Mouse (Mus musculus): ENCODE measurements around the gene Baz1b. TPM values are rescaled to one million over a fixed set of nuclear protein-coding genes. Genes with fewer than 3 reads are reported as not detected.

The Baz1b gene
- polyA plus RNA-seq, 1 experiment from 2014 or later = 37.0 TPM

- no peak overlapping the region for H3K9ac ChIP-seq
- DNase-seq (ENCODE audit: low spot score) (no peak), ATAC-seq (ENCODE audit: low FRiP score) (no peak)
- H3K9me3 ChIP-seq (ENCODE audit: control insufficient read depth, low read length) = no peaks in the 10 kb centered on the region
- H3K4me1 ChIP-seq (replicated peaks; ENCODE audit: control insufficient read depth, insufficient read depth, low read length) = no peaks in the 10 kb centered on the region
- H3K27ac ChIP-seq = no peak overlapping the region
- no peaks in the 10 kb centered on the region for H3K27me3 ChIP-seq (ENCODE audit: control insufficient read depth, insufficient read depth, low read length)
- peaks cover 64% of the 10 kb centered on the region for H3K36me3 ChIP-seq (replicated peaks; ENCODE audit: control insufficient read depth, insufficient read depth)
- 93% methylated on average over 4 of the region's 4 CpGs for WGBS
- H3K4me2 ChIP-seq (replicated peaks) = no peak overlapping the region
- no peak overlapping the region for H3K4me3 ChIP-seq (replicated peaks; ENCODE audit: low read length)
These were observed 25.8 kb upstream of the Baz1b start for GRCm38 (mm10) chr5:135161221-135161620.

- ATAC-seq (ENCODE audit: low FRiP score) (no peak), DNase-seq (ENCODE audit: low spot score) (no peak)
- Histone ChIP-seq H3K9me3 (ENCODE audit: control insufficient read depth, low read length) (no peaks in the 10 kb centered on the region), H3K4me1 (replicated peaks; ENCODE audit: control insufficient read depth, insufficient read depth, low read length) (no peaks in the 10 kb centered on the region), H3K9ac (no peak overlapping the region), H3K4me2 (replicated peaks) (no peak overlapping the region), H3K36me3 (replicated peaks; ENCODE audit: control insufficient read depth, insufficient read depth) (peaks cover 60% of the 10 kb centered on the region), H3K4me3 (replicated peaks; ENCODE audit: low read length) (no peak overlapping the region), H3K27ac (no peak overlapping the region), H3K27me3 (ENCODE audit: control insufficient read depth, insufficient read depth, low read length) (no peaks in the 10 kb centered on the region)
- WGBS = 88% methylated on average over 7 of the region's 7 CpGs
These were observed 25.4 kb upstream of the Baz1b start for GRCm38 (mm10) chr5:135161650-135162049.

- H3K36me3 ChIP-seq (replicated peaks; ENCODE audit: control insufficient read depth, insufficient read depth) = peaks cover 53% of the 10 kb centered on the region
- WGBS = 94% methylated on average over 8 of the region's 8 CpGs
- DNase-seq (ENCODE audit: low spot score) = no peak
These were observed 24.7 kb upstream of the Baz1b start for GRCm38 (mm10) chr5:135162361-135162760.

GRCm38 (mm10) chr5:135162821-135163220, 24.2 kb upstream of the Baz1b start:
- peaks cover 49% of the 10 kb centered on the region for H3K36me3 ChIP-seq (replicated peaks; ENCODE audit: control insufficient read depth, insufficient read depth)
- WGBS = 91% methylated on average over 6 of the region's 6 CpGs

More at GRCm38 (mm10) chr5:135162361-135162760, 24.7 kb upstream of the Baz1b start:
- Histone ChIP-seq H3K9ac (no peak overlapping the region), H3K4me3 (replicated peaks; ENCODE audit: low read length) (no peak overlapping the region), H3K27me3 (ENCODE audit: control insufficient read depth, insufficient read depth, low read length) (no peaks in the 10 kb centered on the region), H3K9me3 (ENCODE audit: control insufficient read depth, low read length) (no peaks in the 10 kb centered on the region), H3K4me2 (replicated peaks) (no peak overlapping the region), H3K4me1 (replicated peaks; ENCODE audit: control insufficient read depth, insufficient read depth, low read length) (no peaks in the 10 kb centered on the region), H3K27ac (no peak overlapping the region)
- ATAC-seq (ENCODE audit: low FRiP score) = no peak

GRCm38 (mm10) chr5:135166909-135167308, 20.2 kb upstream of the Baz1b start:
- Histone ChIP-seq H3K27ac (no peak overlapping the region), H3K4me1 (replicated peaks; ENCODE audit: control insufficient read depth, insufficient read depth, low read length) (peaks cover 8% of the 10 kb centered on the region), H3K9me3 (ENCODE audit: control insufficient read depth, low read length) (no peaks in the 10 kb centered on the region), H3K27me3 (ENCODE audit: control insufficient read depth, insufficient read depth, low read length) (no peaks in the 10 kb centered on the region), H3K4me3 (replicated peaks; ENCODE audit: low read length) (no peak overlapping the region), H3K36me3 (replicated peaks; ENCODE audit: control insufficient read depth, insufficient read depth) (peaks cover 22% of the 10 kb centered on the region), H3K9ac (no peak overlapping the region), H3K4me2 (replicated peaks) (no peak overlapping the region)
- DNase-seq (ENCODE audit: low spot score) (no peak), ATAC-seq (ENCODE audit: low FRiP score) (no peak)
- 93% methylated on average over 4 of the region's 4 CpGs for WGBS

More at GRCm38 (mm10) chr5:135162821-135163220, 24.2 kb upstream of the Baz1b start:
- ATAC-seq (ENCODE audit: low FRiP score) = no peak
- Histone ChIP-seq H3K27me3 (ENCODE audit: control insufficient read depth, insufficient read depth, low read length) (no peaks in the 10 kb centered on the region), H3K9me3 (ENCODE audit: control insufficient read depth, low read length) (no peaks in the 10 kb centered on the region), H3K4me3 (replicated peaks; ENCODE audit: low read length) (no peak overlapping the region), H3K4me1 (replicated peaks; ENCODE audit: control insufficient read depth, insufficient read depth, low read length) (no peaks in the 10 kb centered on the region), H3K9ac (no peak overlapping the region), H3K4me2 (replicated peaks) (no peak overlapping the region), H3K27ac (no peak overlapping the region)
- no peak for DNase-seq (ENCODE audit: low spot score)

- DNase-seq (ENCODE audit: low spot score) (no peak), ATAC-seq (ENCODE audit: low FRiP score) (no peak)
- H3K27ac ChIP-seq = peak overlapping the region; percentile 99; the same call in 1 of the 2 replicates
- H3K4me3 ChIP-seq (replicated peaks; ENCODE audit: low read length) = no peak overlapping the region
- H3K4me1 ChIP-seq (replicated peaks; ENCODE audit: control insufficient read depth, insufficient read depth, low read length) = peaks cover 8% of the 10 kb centered on the region
- H3K4me2 ChIP-seq (replicated peaks) = peak overlapping the region; percentile 93; the same call in 1 of the 2 replicates
- no peak overlapping the region for H3K9ac ChIP-seq
- H3K27me3 ChIP-seq (ENCODE audit: control insufficient read depth, insufficient read depth, low read length) = no peaks in the 10 kb centered on the region
- WGBS = 97% methylated on average over 4 of the region's 4 CpGs
- peaks cover 22% of the 10 kb centered on the region for H3K36me3 ChIP-seq (replicated peaks; ENCODE audit: control insufficient read depth, insufficient read depth)
- no peaks in the 10 kb centered on the region for H3K9me3 ChIP-seq (ENCODE audit: control insufficient read depth, low read length)
These were observed 19.6 kb upstream of the Baz1b start for GRCm38 (mm10) chr5:135167469-135167868.

GRCm38 (mm10) chr5:135168063-135169062, 18.7 kb upstream of the Baz1b start, which contains the start of gene Bcl7b:
Gene Bcl7b (plus strand): TSS chr5:135168283.
- 2% methylated on average over 88 of the region's 95 CpGs for WGBS
- H3K27me3 ChIP-seq (ENCODE audit: control insufficient read depth, insufficient read depth, low read length) = no peaks in the 10 kb centered on the region
- peak within 1 kb of the TSS; percentile 99 for H3K27ac ChIP-seq
- peak within 1 kb of the TSS; percentile 70 for H3K4me3 ChIP-seq (replicated peaks; ENCODE audit: low read length)
- peak within 1 kb of the TSS; percentile 86 for H3K9ac ChIP-seq
- DNase-seq (ENCODE audit: low spot score) (peak; percentile 96), ATAC-seq (ENCODE audit: low FRiP score) (peak; percentile 98)
- H3K4me2 ChIP-seq (replicated peaks) = peak within 1 kb of the TSS; percentile 93
- peaks cover 26% of the 10 kb centered on the region for H3K36me3 ChIP-seq (replicated peaks; ENCODE audit: control insufficient read depth, insufficient read depth)
- H3K4me1 ChIP-seq (replicated peaks; ENCODE audit: control insufficient read depth, insufficient read depth, low read length) = peaks cover 8% of the 10 kb centered on the region
- no peaks in the 10 kb centered on the region for H3K9me3 ChIP-seq (ENCODE audit: control insufficient read depth, low read length)

GRCm38 (mm10) chr5:135169479-135169878, 17.6 kb upstream of the Baz1b start:
- Histone ChIP-seq H3K4me1 (replicated peaks; ENCODE audit: control insufficient read depth, insufficient read depth, low read length) (peaks cover 8% of the 10 kb centered on the region), H3K9me3 (ENCODE audit: control insufficient read depth, low read length) (no peaks in the 10 kb centered on the region), H3K4me2 (replicated peaks) (peak overlapping the region; percentile 93), H3K9ac (peak overlapping the region; percentile 86), H3K4me3 (replicated peaks; ENCODE audit: low read length) (peak overlapping the region; percentile 70), H3K27ac (peak overlapping the region; percentile 99; the same call in 1 of the 2 replicates), H3K27me3 (ENCODE audit: control insufficient read depth, insufficient read depth, low read length) (no peaks in the 10 kb centered on the region), H3K36me3 (replicated peaks; ENCODE audit: control insufficient read depth, insufficient read depth) (peaks cover 34% of the 10 kb centered on the region)
- no peak for ATAC-seq (ENCODE audit: low FRiP score)
- 90% methylated on average over 5 of the region's 5 CpGs for WGBS
- DNase-seq (ENCODE audit: low spot score) = no peak

- peaks cover 55% of the 10 kb centered on the region for H3K36me3 ChIP-seq (replicated peaks; ENCODE audit: control insufficient read depth, insufficient read depth)
- ATAC-seq (ENCODE audit: low FRiP score) (no peak), DNase-seq (ENCODE audit: low spot score) (no peak)
- no peak overlapping the region for H3K27ac ChIP-seq
- no peaks in the 10 kb centered on the region for H3K9me3 ChIP-seq (ENCODE audit: control insufficient read depth, low read length)
- H3K4me1 ChIP-seq (replicated peaks; ENCODE audit: control insufficient read depth, insufficient read depth, low read length) = peaks cover 8% of the 10 kb centered on the region
- H3K9ac ChIP-seq = no peak overlapping the region
- 94% methylated on average over 6 of the region's 6 CpGs for WGBS
- no peak overlapping the region for H3K4me3 ChIP-seq (replicated peaks; ENCODE audit: low read length)
- H3K27me3 ChIP-seq (ENCODE audit: control insufficient read depth, insufficient read depth, low read length) = no peaks in the 10 kb centered on the region
- H3K4me2 ChIP-seq (replicated peaks) = no peak overlapping the region
These were observed 15.3 kb upstream of the Baz1b start for GRCm38 (mm10) chr5:135171688-135172220.
